Mouse (Mus musculus) embryonic facial prominence, embryonic 11.5 days (tissue): ENCODE measurements at regions not wholly inside any gene's neighbourhood (a gene's known extent, or its start where the extent isn't known, plus 50 kb on each side); places are given as distances from the start of the nearest gene placed in this dataset.

ENCODE experiments used
- ATAC-seq: fragments of 200-750 bp; cut with Nextera tagmentation; replicated peaks from 2 replicates; pipeline ENCODE4 v1.8.0; 2017; ENCODE audit warnings: low read depth; ENCODE audit not compliant: insufficient number of reproducible peaks, low FRiP score, low TSS enrichment
- DNase-seq: peaks from one replicate; pipeline ENCODE4 v3.0.0-alpha.2; 2015; ENCODE audit warnings: low spot score
- H3K27ac ChIP-seq: fragments of 300-500 bp; sonication (generic); replicated peaks from 2 replicates; pipeline ENCODE4 v1.5.1; 2014; ENCODE audit warnings: mild to moderate bottlenecking, low read depth, low read length, control low read depth
- H3K27me3 ChIP-seq: fragments of 300-500 bp; sonication (generic); 2 replicates; pipeline ENCODE4 v1.6.1; 2014; ENCODE audit warnings: mild to moderate bottlenecking, low read length, moderate library complexity, mixed read lengths; ENCODE audit not compliant: control insufficient read depth, insufficient read depth
- H3K36me3 ChIP-seq: fragments of 300-500 bp; sonication (generic); replicated peaks from 2 replicates; pipeline ENCODE4 v1.6.1; 2014; ENCODE audit warnings: low read depth, mild to moderate bottlenecking, low read length, moderate library complexity, mixed read lengths; ENCODE audit not compliant: control insufficient read depth, insufficient read depth
- H3K4me1 ChIP-seq: fragments of 300-500 bp; sonication (generic); 2 replicates; pipeline ENCODE4 v1.6.1; 2014; ENCODE audit warnings: low read length, mixed read lengths; ENCODE audit not compliant: control insufficient read depth, insufficient read depth
- H3K4me2 ChIP-seq: fragments of 300-500 bp; sonication (generic); 2 replicates; pipeline ENCODE4 v1.6.1; 2014; ENCODE audit warnings: low read depth, mild to moderate bottlenecking, control low read depth, low read length, moderate library complexity
- H3K4me3 ChIP-seq: fragments of 300-500 bp; sonication (generic); 2 replicates; pipeline ENCODE4 v1.5.1; 2014; ENCODE audit warnings: low read depth, low read length, control low read depth
- H3K9ac ChIP-seq: fragments of 300-500 bp; sonication (generic); replicated peaks from 2 replicates; pipeline ENCODE4 v1.6.1; 2014; ENCODE audit warnings: mild to moderate bottlenecking, control low read depth, low read length
- H3K9me3 ChIP-seq: fragments of 300-500 bp; sonication (generic); replicated peaks from 2 replicates; pipeline ENCODE4 v1.6.1; 2016; ENCODE audit warnings: mild to moderate bottlenecking, low read length, inconsistent platforms, mixed read lengths; ENCODE audit not compliant: control insufficient read depth
- WGBS: fragments of 180-500 bp; shearing (Covaris S2); extraction: QIAGEN DNeasy Blood & Tissue Kit; methylation state at CpG from one replicate; pipeline ENCODE4 v1.1.7; 2014; 5-methylcytosine and 5-hydroxymethylcytosine counted together

GRCm38 (mm10) chr13:43900758-43901157 lies 116.2 kb downstream of the Cd83 start:
- no peaks in the 10 kb centered on the region for H3K4me1 ChIP-seq
- H3K27ac ChIP-seq: no peak overlapping the region
- no peaks in the 10 kb centered on the region for H3K27me3 ChIP-seq
- H3K4me2 ChIP-seq: no peak overlapping the region
- no peak for ATAC-seq
- DNase-seq: no peak
- H3K9me3 ChIP-seq: no peaks in the 10 kb centered on the region
- H3K9ac ChIP-seq: no peak overlapping the region
- WGBS: 65% methylated on average over 7 of the region's 7 CpGs
- no peak overlapping the region for H3K4me3 ChIP-seq
- H3K36me3 ChIP-seq: no peaks in the 10 kb centered on the region

DNA sequence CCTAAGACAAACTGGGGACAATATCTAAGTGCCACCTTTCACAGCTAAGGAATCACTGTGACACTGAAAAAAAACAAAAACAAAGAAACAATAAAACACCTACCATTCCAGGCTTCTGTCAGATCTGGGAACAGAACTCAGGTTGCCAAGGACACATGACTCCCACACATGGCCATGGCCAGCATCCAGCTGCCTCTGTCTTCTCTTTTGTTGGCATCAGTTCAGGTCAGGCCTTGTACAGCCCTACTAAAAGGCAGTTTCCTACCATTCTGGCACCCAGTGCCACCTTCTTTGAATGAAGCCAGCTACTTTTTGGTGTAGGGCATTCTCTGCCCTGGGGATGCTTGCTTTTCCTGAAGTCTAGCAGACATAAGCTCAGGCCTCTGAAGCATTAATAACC lies 118.8 kb downstream of the Cd83 start:
- Histone ChIP-seq H3K36me3 (no peaks in the 10 kb centered on the region), H3K4me2 (no peak overlapping the region), H3K4me3 (no peak overlapping the region), H3K9ac (no peak overlapping the region), H3K27ac (no peak overlapping the region), H3K4me1 (no peaks in the 10 kb centered on the region), H3K9me3 (no peaks in the 10 kb centered on the region), H3K27me3 (no peaks in the 10 kb centered on the region)
- DNase-seq (no peak), ATAC-seq (no peak)

DNA sequence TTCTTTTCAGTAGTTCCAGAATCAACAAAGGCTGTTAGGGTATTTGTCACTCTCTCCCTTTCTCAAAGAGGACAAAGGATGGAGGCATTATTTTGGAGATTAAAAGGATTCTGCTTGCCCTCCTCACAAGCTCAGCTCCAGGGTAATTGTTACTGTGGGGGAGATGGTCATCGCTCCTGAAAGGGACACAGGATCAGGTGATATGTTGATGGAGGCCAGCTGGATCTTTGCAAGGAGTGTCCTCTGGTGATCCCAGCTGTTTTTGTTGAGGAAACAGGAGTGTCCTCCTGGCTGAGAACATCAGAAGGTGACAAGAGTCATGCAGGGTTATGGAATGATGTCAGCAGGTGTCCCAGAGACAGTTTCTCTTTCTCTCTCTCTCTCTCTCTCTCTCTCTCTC lies 119.7 kb downstream of the Cd83 start:
- no peak for ATAC-seq
- WGBS: 38% methylated on average over 1 of the region's 1 CpGs
- Histone ChIP-seq H3K4me3 (no peak overlapping the region), H3K4me1 (no peaks in the 10 kb centered on the region), H3K9ac (no peak overlapping the region), H3K9me3 (no peaks in the 10 kb centered on the region), H3K4me2 (no peak overlapping the region), H3K27me3 (no peaks in the 10 kb centered on the region), H3K27ac (no peak overlapping the region), H3K36me3 (no peaks in the 10 kb centered on the region)
- no peak for DNase-seq

DNA sequence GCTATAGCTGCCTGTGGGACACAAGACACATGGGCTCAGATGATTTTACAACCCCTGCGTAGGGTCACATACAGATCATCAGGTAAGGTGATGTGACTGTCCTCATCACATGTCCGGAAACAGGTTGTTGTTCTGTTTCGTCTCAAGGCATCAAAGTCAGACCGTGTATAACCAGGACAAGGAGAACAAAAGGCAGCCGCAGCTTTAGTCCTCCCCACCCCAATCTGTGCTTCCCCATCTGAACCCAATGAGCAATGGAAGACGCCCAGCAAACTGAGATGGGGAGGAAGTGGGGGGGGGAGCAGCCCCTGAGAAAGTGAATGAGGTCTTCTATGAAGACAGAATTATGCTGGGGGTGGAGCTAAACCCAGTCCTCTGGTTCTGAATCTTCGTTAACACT lies 121.7 kb downstream of the Cd83 start:
- Histone ChIP-seq H3K4me1 (no peaks in the 10 kb centered on the region; the same call in 1 of the 2 replicates), H3K9me3 (no peaks in the 10 kb centered on the region), H3K36me3 (no peaks in the 10 kb centered on the region), H3K27me3 (no peaks in the 10 kb centered on the region), H3K27ac (no peak overlapping the region), H3K4me2 (no peak overlapping the region), H3K9ac (no peak overlapping the region), H3K4me3 (no peak overlapping the region)
- ATAC-seq (no peak), DNase-seq (no peak)
- 83% methylated on average over 7 of the region's 7 CpGs for WGBS

GRCm38 (mm10) chr13:43907425-43907824 lies 122.8 kb downstream of the Cd83 start:
- Histone ChIP-seq H3K36me3 (no peaks in the 10 kb centered on the region), H3K9ac (no peak overlapping the region), H3K4me2 (no peak overlapping the region), H3K4me1 (no peaks in the 10 kb centered on the region; the same call in 1 of the 2 replicates), H3K4me3 (no peak overlapping the region), H3K27me3 (no peaks in the 10 kb centered on the region), H3K27ac (no peak overlapping the region), H3K9me3 (no peaks in the 10 kb centered on the region)
- no peak for ATAC-seq
- 74% methylated on average over 8 of the region's 8 CpGs for WGBS
- DNase-seq: no peak

DNA sequence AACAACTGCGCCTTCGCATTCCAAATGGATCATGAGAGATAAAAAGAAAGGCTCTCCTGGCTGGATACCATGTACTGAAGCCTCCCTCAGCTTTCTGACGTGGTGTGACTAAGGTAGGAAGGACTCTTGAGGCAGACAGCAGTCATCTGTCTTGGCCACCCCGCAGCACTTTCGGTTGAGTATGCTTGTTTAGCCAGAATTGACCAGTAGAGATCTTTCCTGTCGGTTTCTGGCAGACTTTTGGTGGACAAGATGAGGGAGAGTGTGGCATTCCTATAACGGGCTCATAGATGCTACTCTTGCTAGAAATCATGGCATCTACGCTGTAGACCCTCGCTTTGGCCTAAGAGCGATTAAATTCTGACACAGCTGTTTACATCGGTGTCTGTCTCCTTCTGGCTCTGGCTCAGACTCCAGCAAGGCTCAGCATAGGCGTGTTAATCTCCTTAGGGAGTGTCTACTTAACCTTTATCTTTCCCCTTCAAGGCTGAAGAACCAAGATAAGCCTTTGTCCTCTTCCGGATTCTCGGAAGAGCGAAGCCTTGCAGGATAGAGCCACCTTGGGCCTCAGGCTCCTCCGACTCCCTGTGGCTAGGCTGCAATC lies 123.6 kb downstream of the Cd83 start:
- no peak for ATAC-seq
- no peaks in the 10 kb centered on the region; the same call in 1 of the 2 replicates for H3K4me1 ChIP-seq

DNA sequence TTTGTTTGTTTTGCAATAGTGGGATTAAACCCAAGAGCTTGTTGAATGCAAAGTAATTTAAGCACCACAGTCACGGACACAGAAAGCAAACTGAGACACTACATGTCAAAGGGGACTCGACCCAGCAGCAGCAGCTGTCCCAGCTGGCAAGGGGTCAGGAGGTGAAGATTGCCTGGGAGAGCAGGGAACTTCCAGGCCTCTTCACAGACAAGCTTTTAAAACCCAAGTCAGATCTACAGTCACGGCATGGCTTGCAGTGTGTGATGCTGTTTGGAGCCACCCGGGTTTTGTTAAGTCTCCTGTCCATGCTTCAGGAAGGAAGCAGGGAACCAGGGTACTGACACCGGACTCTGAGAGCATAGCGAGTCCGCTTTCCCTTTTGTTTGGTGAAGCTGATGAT lies 125.4 kb downstream of the Cd83 start:
- Histone ChIP-seq H3K27me3 (no peaks in the 10 kb centered on the region), H3K36me3 (no peaks in the 10 kb centered on the region), H3K4me1 (no peaks in the 10 kb centered on the region; the same call in 1 of the 2 replicates), H3K4me2 (no peak overlapping the region), H3K27ac (no peak overlapping the region), H3K9ac (no peak overlapping the region), H3K4me3 (no peak overlapping the region), H3K9me3 (no peaks in the 10 kb centered on the region)
- DNase-seq (no peak), ATAC-seq (no peak)
- WGBS: 35% methylated on average over 7 of the region's 7 CpGs

More for the DNA sequence above, 123.6 kb downstream of the Cd83 start:
- no peaks in the 10 kb centered on the region for H3K27me3 ChIP-seq
- no peak for DNase-seq
- no peak overlapping the region for H3K4me3 ChIP-seq
- no peak overlapping the region for H3K9ac ChIP-seq
- H3K27ac ChIP-seq: no peak overlapping the region
- H3K36me3 ChIP-seq: no peaks in the 10 kb centered on the region
- H3K4me2 ChIP-seq: no peak overlapping the region
- 55% methylated on average over 16 of the region's 16 CpGs for WGBS
- no peaks in the 10 kb centered on the region for H3K9me3 ChIP-seq

DNA sequence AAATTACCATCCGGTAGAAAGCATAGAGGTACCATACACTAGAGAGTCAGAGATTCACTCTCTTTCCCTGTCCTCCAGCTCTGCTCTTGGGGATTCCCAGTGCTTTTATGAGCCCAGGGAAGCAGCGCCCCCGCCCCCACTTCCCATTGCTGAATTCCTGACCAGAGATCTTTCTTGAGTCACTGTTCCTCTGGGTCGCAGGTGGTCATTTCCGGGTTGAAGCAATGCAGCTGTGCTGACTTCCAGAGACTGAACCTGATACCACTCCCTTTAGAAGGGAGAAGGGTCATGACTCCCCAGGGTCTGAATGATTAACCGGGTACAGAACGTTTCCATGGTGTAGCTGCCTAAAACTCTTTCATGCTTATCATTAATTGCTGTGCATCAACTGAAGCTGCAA lies 128.9 kb downstream of the Cd83 start:
- ATAC-seq (no peak), DNase-seq (no peak)
- H3K4me2 ChIP-seq: no peak overlapping the region
- H3K27ac ChIP-seq: no peak overlapping the region
- H3K9me3 ChIP-seq: no peaks in the 10 kb centered on the region
- H3K4me1 ChIP-seq: no peaks in the 10 kb centered on the region; the same call in 1 of the 2 replicates
- no peak overlapping the region for H3K9ac ChIP-seq
- no peak overlapping the region for H3K4me3 ChIP-seq
- H3K36me3 ChIP-seq: no peaks in the 10 kb centered on the region
- 41% methylated on average over 7 of the region's 7 CpGs for WGBS
- no peaks in the 10 kb centered on the region for H3K27me3 ChIP-seq
